Mouse (Mus musculus) forebrain, embryonic 11.5 days (tissue): ENCODE results near the gene Nop2. TPM values are rescaled to one million over a fixed set of nuclear protein-coding genes. Genes with fewer than 3 reads are reported as not detected.
A peak's percentile ranks its signal among the peaks of the same experiment; 100 is the strongest.
"Not testable (repeated sequence)": the region's sequence is repeated elsewhere in the genome, so short reads cannot be mapped to it uniquely, and the experiment has no call there.

Source experiments
- ATAC-seq: fragments of 200-750 bp; cut with Nextera tagmentation; replicated peaks from 2 replicates; pipeline ENCODE4 v1.8.0; 2017; ENCODE audit warnings: moderate TSS enrichment; ENCODE audit not compliant: low FRiP score
- DNase-seq: peaks from one replicate; pipeline ENCODE4 v3.0.0-alpha.2; 2017; ENCODE audit warnings: low spot score
- H3K27ac ChIP-seq: fragments of 300-500 bp; sonication (generic); 2 replicates; pipeline ENCODE4 v1.5.1; 2014; ENCODE audit warnings: low read depth, low read length
- H3K27me3 ChIP-seq: fragments of 300-500 bp; sonication (generic); 2 replicates; pipeline ENCODE4 v1.6.1; 2014; ENCODE audit warnings: mild to moderate bottlenecking, low read length, mixed read lengths; ENCODE audit not compliant: control insufficient read depth, insufficient read depth
- H3K36me3 ChIP-seq: fragments of 300-500 bp; sonication (generic); 2 replicates; pipeline ENCODE4 v1.6.1; 2014; ENCODE audit warnings: mild to moderate bottlenecking, low read length, moderate library complexity, mixed read lengths; ENCODE audit not compliant: control insufficient read depth, insufficient read depth
- H3K4me1 ChIP-seq: fragments of 300-500 bp; sonication (generic); replicated peaks from 2 replicates; pipeline ENCODE4 v1.6.1; 2014; ENCODE audit warnings: low read length, mixed read lengths; ENCODE audit not compliant: control insufficient read depth, insufficient read depth
- H3K4me2 ChIP-seq: fragments of 300-500 bp; sonication (generic); 2 replicates; pipeline ENCODE4 v1.6.1; 2014; ENCODE audit warnings: low read depth, mild to moderate bottlenecking, low read length, moderate library complexity, mixed read lengths; ENCODE audit not compliant: severe bottlenecking
- H3K4me3 ChIP-seq: fragments of 300-500 bp; sonication (generic); 2 replicates; pipeline ENCODE4 v1.5.1; 2014; ENCODE audit warnings: low read depth, low read length
- H3K9ac ChIP-seq: fragments of 300-500 bp; sonication (generic); 2 replicates; pipeline ENCODE4 v1.6.1; 2014; ENCODE audit warnings: low read length
- H3K9me3 ChIP-seq: fragments of 300-500 bp; sonication (generic); 2 replicates; pipeline ENCODE4 v1.6.1; 2016; ENCODE audit warnings: low read length, mixed read lengths; ENCODE audit not compliant: control insufficient read depth
- WGBS: fragments of 180-500 bp; shearing (Covaris S2); extraction: QIAGEN DNeasy Blood & Tissue Kit; methylation state at CpG from one replicate; pipeline ENCODE4 v1.1.7; 2014; 5-methylcytosine and 5-hydroxymethylcytosine counted together
- polyA plus RNA-seq: library from polyadenylated mRNA; unstranded; fragments of >200 nt; fragmentation: Nextera tagmentation; extraction: Ambion mirVana; gene quantifications from 2 replicates; pipeline ENCODE4 v1.2.1, GENCODE M21; 2014

Nop2 gene
- polyA plus RNA-seq, 1 experiment from 2014 or later, result 65.4 TPM

- Histone ChIP-seq H3K27me3 (no peaks in the 10 kb centered on the region), H3K4me1 (peaks cover 15% of the 10 kb centered on the region), H3K27ac (no peak overlapping the region), H3K9ac (no peak overlapping the region), H3K4me2 (no peak overlapping the region), H3K4me3 (no peak overlapping the region), H3K36me3 (peaks cover 7% of the 10 kb centered on the region; the same call in 1 of the 2 replicates), H3K9me3 (no peaks in the 10 kb centered on the region)
- 73% methylated on average over 10 of the region's 10 CpGs for WGBS
- ATAC-seq (no peak), DNase-seq (no peak)
Measured at GRCm38 (mm10) chr6:125160558-125160853, 28.8 kb downstream of the Nop2 start.

DNA sequence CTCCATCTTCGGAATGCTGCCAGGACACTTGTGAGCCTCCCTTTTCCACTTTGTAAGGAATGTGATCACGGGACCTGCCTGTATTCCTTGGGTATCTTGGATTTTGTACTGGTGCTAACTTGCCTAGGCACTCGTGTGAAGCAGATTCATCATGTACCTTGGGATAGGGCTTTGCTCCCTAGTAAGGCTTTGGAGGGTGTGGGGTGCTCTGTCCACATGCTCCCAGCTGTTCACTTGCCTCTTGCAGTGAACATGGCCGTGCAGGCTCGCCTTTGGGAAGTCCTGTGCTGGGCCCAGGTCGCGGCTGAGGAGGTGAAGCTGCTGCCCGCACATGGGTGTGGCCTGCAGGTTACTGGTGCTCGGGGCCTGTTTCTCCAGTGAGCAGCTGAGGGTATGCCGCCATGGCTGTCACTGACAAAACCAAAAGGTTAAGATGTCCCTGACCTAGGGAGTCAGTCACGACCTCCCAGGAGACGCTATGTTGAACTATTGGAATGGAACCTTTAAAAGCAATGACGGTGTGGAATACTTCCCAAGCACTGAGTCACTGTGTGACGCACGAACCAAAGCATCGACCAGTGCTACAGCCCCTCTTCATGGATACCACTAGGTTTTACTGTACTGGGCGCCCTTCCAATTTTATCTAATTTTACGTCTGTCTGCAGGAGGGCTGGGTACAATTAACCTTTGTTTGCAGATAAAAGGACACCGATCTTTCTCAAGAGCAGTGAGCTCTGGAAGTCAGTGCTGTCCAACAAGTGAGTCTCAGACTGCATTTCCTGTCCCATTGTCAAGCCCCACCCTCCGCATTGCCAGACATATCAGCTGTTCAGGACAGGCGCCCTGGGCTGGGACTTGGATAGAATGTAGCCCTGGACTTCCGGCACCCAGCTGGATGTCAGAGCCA lies 29.4 kb downstream of the Nop2 start:
- 15% methylated on average over 22 of the region's 22 CpGs for WGBS
- ATAC-seq (no peak), DNase-seq (peak; percentile 81)
- Histone ChIP-seq H3K4me2 (0 out of 2 replicates have a peak overlapping the region, but pooled peaks have one; percentile 5), H3K27me3 (no peaks in the 10 kb centered on the region), H3K9ac (no peak overlapping the region), H3K4me3 (no peak overlapping the region), H3K36me3 (peaks cover 7% of the 10 kb centered on the region; the same call in 1 of the 2 replicates), H3K27ac (no peak overlapping the region), H3K4me1 (peaks cover 15% of the 10 kb centered on the region), H3K9me3 (no peaks in the 10 kb centered on the region)

DNA sequence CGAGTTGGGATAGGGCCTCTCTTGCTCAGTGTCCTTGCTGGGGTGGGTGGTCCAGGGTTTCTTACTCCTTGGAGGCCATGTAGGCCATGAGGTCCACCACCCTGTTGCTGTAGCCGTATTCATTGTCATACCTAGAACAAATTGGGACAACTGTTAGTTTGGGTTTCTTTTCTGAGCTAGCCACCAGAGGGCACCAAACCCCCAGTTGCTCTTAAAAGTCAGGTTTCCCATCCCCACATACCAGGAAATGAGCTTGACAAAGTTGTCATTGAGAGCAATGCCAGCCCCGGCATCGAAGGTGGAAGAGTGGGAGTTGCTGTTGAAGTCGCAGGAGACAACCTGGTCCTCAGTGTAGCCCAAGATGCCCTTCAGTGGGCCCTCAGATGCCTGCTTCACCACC lies 30.3 kb downstream of the Nop2 start:
- H3K4me3 ChIP-seq, H3K36me3 ChIP-seq, H3K4me2 ChIP-seq, H3K27me3 ChIP-seq, H3K9me3 ChIP-seq, ATAC-seq, H3K27ac ChIP-seq, H3K9ac ChIP-seq: not testable (repeated sequence)
- peaks cover 23% of the 10 kb centered on the region for H3K4me1 ChIP-seq
- WGBS, result 6% methylated on average over 3 of the region's 5 CpGs
- DNase-seq, result peak; percentile 82

GRCm38 (mm10) chr6:125162615-125163305 lies 31.1 kb downstream of the Nop2 start:
- not testable (repeated sequence) for DNase-seq, H3K36me3 ChIP-seq, H3K4me3 ChIP-seq, H3K27me3 ChIP-seq, H3K27ac ChIP-seq, H3K9ac ChIP-seq, ATAC-seq, H3K9me3 ChIP-seq
- H3K4me2 ChIP-seq, result 0 out of 2 replicates have a peak overlapping the region, but pooled peaks have one; percentile 31
- peaks cover 26% of the 10 kb centered on the region for H3K4me1 ChIP-seq
- WGBS, result 77% methylated on average over 9 of the region's 16 CpGs

DNA sequence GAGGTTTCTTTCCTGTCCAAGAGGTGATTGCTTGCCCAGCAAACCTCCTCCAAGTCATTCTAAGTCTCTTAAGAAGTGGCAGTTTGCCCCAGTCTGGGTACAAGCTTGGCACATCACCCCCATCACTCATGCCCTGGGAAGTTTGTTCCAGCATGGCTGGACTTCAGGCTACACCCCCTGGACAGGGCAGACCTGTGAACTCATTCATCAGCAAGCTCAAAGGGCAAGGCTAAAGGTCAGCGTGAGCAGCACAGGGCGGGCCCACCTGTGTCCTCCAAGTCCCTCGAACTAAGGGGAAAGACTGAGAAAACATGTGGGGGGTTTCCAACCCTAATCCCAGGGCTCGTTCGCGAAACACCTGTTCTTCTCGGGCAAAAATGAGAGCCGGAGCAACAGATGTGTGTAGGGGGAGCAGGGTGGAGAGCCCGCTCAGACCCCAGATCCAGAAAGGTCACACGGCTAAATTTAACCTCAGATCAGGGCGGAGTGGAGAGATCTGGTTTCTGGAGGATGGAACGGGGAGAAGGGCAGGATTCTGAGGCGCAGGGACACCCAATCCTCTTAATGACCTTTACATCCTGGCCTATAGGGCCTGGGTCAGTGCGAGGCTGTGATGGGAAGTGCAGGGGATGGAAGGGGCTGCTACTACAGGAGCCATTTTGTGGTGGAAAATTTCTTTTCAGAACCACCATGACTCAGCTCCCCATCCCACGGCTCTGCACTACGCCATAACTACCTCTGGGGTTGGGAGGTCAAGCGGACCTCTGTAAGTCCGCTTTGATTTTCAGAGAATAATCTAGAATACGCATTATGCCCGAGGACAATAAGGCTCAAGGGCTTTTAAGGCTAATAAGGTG lies 32.3 kb downstream of the Nop2 start:
- H3K9ac ChIP-seq, result peak overlapping the region; percentile 99
- WGBS, result 4% methylated on average over 20 of the region's 20 CpGs
- peak; percentile 71 for DNase-seq
- H3K36me3 ChIP-seq, result peaks cover 8% of the 10 kb centered on the region; the same call in 1 of the 2 replicates
- H3K27me3 ChIP-seq, result no peaks in the 10 kb centered on the region
- H3K9me3 ChIP-seq, result no peaks in the 10 kb centered on the region
- peak overlapping the region; percentile 76 for H3K4me2 ChIP-seq
- peaks cover 26% of the 10 kb centered on the region for H3K4me1 ChIP-seq
- H3K27ac ChIP-seq, result peak overlapping the region; percentile 88
- ATAC-seq, result no peak
- H3K4me3 ChIP-seq, result peak overlapping the region; percentile 96

- ATAC-seq, result peak; percentile 40
- DNase-seq, result peak; percentile 90
- Histone ChIP-seq H3K36me3 (peaks cover 12% of the 10 kb centered on the region), H3K4me3 (peak overlapping the region; percentile 96), H3K9ac (peak overlapping the region; percentile 99), H3K4me1 (peaks cover 26% of the 10 kb centered on the region), H3K27me3 (no peaks in the 10 kb centered on the region), H3K4me2 (peak overlapping the region; percentile 76), H3K9me3 (no peaks in the 10 kb centered on the region), H3K27ac (peak overlapping the region; percentile 88)
- WGBS, result under 1% methylated on average over 39 of the region's 39 CpGs
Measured at GRCm38 (mm10) chr6:125164672-125165327, 33.1 kb downstream of the Nop2 start.

DNA sequence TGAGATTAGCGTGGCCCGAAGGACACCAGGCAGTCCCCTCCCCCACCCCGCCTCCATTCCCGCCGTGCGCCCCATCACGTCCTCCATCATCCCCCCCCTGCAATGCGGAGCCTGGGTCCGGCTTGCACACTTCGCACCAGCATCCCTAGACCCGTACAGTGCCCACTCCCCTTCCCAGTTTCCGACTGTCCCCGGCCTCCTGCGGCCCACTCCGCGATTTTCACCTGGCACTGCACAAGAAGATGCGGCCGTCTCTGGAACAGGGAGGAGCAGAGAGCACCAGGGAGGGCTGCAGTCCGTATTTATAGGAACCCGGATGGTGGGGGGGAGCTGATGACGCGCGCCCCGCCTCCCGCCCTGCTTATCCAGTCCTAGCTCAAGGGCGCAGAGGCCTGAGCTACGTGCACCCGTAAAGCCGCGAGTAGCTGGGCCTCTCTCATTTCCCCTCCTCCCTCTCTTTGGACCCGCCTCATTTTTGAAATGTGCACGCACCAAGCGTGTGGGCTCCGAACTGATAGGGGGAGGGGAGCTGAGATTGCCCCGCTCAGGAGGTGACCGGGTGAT lies 33.7 kb downstream of the Nop2 start:
- under 1% methylated on average over 36 of the region's 36 CpGs for WGBS
- peak overlapping the region; percentile 88 for H3K27ac ChIP-seq
- DNase-seq (peak; percentile 99), ATAC-seq (peak; percentile 91)
- H3K4me2 ChIP-seq, result peak overlapping the region; percentile 76
- H3K27me3 ChIP-seq, result no peaks in the 10 kb centered on the region
- peaks cover 26% of the 10 kb centered on the region for H3K4me1 ChIP-seq
- peak overlapping the region; percentile 96 for H3K4me3 ChIP-seq
- H3K9me3 ChIP-seq, result no peaks in the 10 kb centered on the region
- H3K36me3 ChIP-seq, result peaks cover 18% of the 10 kb centered on the region
- peak overlapping the region; percentile 99 for H3K9ac ChIP-seq
